Mouse (Mus musculus): Measurements from ENCODE around the gene Fam20b.

Gene Fam20b

GRCm38 (mm10) chr1:156727234-156728108 lies 8.6 kb upstream of the Fam20b start:
- no peak for DNase-seq

DNA sequence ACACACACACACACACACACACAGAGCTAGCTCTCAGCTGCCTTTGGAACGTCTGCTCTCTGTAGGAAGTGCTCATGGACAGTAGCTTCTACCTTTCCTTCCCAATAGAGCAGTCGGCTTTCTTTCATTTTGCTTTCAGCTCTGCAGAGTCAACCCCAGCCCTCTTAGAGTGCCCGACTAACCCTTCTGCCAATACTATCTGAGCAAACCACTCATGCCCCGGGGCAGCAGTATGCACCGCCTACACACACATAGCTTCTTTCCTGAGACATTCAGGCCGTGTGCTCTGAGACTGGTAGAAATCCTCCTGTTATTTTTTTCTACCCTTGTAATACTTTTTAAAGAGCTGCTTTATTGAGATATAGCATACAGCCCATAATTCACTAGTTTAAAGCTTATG lies 3.2 kb upstream of the Fam20b start:
- no peak for DNase-seq

DNA sequence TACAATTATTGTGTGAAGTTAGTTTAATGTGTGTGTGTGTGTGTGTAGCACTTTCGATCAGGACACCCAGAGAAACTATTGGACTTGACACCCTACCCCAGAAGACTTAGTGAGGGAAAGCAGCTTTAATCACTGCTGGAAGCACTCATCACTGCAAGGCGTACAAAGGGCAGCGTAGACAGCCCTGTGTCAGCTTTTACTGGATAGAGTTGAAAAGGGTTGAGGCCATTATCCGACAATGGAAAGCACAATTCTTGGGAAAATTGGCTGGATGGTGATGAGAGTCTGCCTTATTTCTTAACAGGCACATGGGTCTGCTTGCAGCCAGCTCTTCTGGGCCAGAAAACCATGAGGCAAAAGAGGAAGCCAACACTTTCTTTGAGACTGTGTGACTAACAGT lies 1.2 kb upstream of the Fam20b start:
- peak; percentile 11 for DNase-seq

- peak; percentile 72 for DNase-seq
Measured at GRCm38 (mm10) chr1:156718286-156718949, 468 bp downstream of the Fam20b start.

DNA sequence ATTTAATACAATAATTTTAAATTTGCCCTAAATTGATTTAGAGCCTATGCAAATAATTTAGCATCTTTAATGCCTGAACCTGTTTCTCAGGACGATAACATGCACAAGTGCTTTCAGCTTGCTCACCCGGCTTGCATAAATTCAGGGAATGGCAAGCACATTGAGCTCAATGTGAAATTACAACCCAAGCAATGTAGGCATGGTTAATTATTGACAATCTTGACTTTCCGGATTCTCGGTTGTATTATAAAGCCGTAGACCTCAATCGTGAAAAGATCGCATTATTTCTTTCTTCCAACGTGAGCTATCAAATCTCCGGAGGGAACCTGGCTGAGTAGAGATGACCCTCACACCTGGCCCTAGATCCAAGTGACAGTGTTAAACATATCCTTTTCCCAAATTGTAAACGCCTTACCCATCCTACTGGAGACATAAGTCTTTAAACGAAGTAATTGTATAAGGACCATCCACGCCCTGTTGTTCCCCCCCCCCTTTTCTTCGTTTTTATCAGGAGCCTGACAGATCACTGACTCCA lies 1.1 kb downstream of the Fam20b start:
- no peak for DNase-seq

- no peak for DNase-seq
Measured at GRCm38 (mm10) chr1:156716681-156717080, 2.2 kb downstream of the Fam20b start.

DNA sequence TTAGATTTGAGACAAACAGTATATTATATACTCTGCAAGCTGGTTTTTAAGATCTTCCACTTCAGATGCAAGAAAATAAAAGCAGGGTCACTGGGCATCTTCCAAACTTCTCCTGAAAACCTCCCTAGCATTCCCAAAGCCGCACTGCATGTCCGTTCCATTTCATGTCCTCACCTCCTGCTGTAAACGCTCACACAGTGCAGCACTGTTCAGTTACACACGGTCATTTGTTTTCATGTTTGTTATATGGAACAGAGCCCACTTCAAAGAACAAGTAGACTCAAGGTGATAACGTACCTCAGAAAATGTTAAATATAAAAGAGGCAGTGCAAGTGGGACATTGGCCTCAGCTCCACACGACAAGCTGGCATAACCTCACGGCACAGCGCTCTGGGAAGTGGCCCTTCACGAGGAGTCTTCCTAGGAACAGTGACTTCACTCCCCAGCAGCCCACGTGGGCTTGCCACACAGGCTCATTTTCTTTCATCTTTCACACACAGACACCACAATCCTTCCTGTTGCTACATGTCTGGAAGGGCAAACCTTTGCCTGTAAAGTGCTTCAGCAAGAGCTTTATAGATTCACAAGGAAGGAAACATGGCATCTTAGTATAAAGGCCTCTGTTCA lies 8.3 kb downstream of the Fam20b start:
- DNase-seq = no peak

DNA sequence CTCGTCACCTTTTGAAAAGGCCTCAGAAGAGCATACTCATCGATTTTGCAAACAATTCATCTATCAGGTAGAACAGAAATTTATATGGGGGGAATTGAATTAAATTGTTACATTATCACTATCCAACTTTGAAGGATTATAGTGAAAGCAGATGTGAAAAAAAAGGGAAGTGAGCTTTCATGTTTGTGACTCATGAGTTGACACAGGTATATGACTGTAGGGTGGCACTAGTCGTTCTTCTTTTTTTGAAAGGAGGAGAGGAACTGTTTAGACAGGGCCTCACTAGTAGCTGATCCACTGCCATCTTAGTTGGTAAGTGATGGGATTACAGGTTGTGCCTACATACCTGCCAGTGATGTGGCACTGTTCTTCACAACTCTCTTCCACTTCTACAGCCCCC lies 10.2 kb downstream of the Fam20b start:
- no peak for DNase-seq

- no peak for DNase-seq
Measured at GRCm38 (mm10) chr1:156705696-156706285, 13.1 kb downstream of the Fam20b start.

- no peak for DNase-seq
Measured at GRCm38 (mm10) chr1:156703444-156703843, 15.4 kb downstream of the Fam20b start.

- DNase-seq = no peak
Measured at GRCm38 (mm10) chr1:156702151-156702550, 16.7 kb downstream of the Fam20b start.

DNA sequence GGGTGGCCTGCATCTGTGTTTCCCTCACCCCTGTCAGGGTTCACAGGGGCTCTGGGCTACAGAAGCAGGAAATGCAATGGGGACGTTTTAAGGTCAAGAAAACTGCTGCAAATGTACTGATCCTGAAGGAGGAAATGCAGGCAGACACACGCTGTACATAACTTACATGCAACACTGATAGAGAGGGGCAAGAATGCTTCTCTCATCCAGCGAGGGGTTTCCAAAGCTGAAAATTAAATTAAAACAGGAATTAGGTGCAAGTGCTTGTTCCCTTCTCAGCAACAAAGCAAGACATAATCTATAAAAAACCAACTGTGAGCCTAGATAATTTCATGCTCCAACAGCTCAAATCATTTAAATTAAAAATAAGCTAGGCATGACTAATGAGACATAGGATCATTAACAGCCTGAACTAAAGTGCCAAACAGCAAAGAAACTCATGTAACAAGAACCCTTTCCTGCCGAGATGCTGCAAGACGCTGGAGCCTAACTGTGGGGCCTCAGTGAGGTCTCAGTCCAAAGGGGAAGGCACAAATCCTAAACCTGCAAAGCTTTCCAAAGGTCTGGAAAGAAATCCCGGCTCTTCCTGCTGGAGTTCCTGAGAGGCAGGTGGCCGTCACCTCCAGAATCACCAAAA lies 32.7 kb downstream of the Fam20b start:
- DNase-seq = no peak

DNA sequence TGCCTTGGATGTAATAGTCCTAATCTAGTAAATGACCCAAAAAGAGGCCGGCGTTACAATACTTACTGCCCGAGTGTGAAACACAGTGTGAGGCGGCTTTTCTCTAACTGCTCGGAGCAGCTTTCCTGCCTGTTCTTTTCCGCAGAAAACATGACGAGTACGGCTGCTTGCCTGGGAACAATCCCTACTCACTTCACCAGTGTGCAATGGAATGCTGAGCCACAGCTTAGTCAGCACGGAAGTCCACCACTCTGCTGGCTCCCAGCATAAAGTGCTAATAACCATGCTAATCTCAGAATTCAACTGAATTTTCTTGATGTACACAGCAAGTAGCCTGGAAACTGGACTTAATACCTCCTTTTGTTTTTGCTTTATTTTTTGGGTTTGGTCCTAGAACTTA lies 39.3 kb downstream of the Fam20b start:
- DNase-seq = no peak

DNA sequence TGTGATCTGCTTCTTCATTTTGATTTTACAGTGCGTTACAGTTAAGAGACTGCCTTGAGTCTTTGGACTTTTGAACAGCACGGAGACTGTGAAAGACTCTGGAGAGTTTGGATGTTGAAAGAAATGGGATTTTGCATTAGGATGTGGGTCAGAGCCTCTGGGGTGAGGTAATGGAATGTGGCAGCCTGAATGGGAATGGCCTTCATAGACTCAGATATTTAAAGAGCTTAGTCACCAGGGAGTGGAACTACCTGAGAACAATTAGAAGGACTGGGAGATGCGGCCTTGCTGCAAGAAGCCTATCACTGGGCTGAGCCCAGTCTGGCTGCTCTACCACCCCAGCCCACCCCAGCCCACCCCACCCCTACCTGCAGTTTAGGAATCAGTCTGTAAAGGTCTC lies 41.7 kb downstream of the Fam20b start:
- DNase-seq = no peak

- no peak for DNase-seq
Measured at GRCm38 (mm10) chr1:156676596-156676995, 42.3 kb downstream of the Fam20b start.

GRCm38 (mm10) chr1:156676171-156676570 lies 42.7 kb downstream of the Fam20b start:
- DNase-seq = no peak

- peak; percentile 63 for DNase-seq
Measured at GRCm38 (mm10) chr1:156674195-156675000, 44.5 kb downstream of the Fam20b start, which contains the start of gene Tor3a. Tor3a (minus strand) TSS chr1:156674356.

DNA sequence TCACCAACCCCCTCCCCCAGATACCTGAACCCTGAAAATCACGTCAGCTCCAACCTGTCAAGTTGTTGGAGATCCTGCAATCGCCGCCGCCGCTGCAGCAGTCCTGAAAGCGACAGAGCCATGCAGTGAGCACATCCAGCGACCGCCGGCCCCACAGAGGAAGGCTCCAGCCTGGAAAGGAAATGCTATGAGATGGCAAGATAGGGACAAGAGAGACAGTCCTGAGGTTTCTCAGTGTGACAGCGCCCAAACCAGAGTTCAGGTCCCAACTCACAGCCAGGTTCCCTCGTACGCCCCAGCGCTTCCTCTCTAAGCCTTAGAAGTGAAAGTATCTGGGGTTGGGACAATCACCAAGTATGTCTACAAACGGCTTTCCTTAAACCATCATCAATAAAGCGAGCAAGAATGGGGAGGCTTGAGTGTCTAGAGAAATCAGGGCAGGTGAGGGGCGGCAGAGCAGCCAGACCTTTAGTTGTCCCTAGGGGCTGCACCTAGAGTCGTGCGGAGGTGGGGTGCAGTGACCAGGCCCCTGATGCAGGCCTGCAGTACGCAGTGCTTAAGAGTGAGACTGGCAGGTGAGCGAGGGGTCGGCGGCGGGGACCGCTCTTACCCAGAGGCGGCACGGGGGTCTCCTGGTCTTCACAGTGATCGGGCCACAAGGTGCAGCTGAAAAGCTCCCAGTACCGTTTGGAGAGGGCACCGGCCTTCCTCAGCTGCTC lies 45.3 kb downstream of the Fam20b start:
- no peak for DNase-seq

DNA sequence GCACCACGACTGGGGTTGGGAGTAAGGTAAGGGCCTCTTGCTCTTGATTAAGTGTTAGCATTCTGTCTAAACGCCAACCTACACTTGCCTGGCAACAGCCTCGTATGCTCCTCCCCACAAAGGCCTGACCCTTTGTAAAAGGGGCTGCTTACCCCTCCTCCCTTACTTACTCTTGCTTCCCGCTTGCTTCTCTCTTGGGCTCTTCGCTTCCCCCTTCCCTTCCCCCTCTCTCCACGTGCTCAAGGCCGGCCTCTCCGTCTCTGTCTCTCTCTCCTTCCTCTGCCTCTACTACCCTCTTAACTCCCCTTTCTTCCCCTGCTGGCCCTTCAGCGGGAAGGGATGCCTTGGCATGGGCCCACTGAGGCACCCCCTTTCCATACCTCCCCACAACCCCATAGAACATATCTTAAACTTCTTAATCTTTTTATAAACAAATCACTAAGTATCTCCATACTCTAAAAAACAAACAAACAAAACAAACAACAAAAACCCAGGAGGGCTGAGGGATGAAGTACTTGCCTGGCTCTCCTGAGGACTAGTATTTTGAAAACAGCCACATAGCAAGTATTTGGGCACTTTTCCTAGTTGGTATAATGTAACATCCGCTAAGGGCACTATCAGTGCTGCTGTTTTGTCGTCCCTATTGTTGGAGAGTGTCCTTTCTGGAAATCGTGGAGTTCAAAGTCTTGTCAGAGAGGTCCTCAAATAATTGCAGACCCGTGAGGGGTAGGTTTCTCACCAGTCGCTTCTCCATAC lies 46.0 kb downstream of the Fam20b start:
- no peak for DNase-seq

GRCm38 (mm10) chr1:156671921-156672320 lies 47.0 kb downstream of the Fam20b start:
- DNase-seq = no peak
